Mouse (Mus musculus): ENCODE results near the gene Krtcap2.

DNA sequence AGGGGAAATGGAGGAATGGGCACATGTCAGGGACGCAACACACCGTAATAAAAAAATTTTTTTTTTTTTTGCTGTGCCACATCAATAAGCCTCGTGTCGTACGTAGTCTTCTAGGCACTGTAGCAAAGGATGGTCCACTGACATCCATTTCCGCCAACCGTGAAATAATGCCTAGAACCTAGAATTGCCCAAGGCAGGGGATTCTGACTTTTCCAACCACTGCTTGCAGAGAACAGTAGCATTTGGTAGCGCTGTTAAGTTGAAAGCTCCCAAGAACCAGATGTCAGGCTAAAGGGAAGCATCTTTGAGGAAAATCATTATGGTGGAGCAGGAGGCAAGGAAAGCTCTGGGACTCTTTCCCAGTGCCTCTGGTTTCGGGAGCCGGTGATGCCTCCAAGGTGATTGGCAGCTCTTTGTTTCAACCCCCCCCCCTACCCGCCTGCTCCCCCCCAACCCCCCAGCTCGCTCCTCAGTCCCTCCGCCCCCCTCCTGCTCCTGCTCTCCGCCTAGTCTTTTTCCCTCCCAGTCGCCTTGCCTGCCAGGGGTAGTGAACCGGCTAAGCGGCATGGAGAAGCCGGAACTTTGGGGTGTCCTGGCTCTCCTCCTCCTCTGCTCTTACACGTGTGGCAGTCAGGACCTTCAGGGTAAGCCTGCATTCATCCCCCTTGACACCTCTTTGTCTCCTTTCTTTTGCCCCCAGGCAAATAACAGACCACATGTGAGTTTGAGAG, 30.9 kb upstream of the Krtcap2 start, which contains the start of gene Thbs3:
- TF ChIP-seq TAL1 (IDR thresholded peaks at IDR 0.05; ENCODE audit: low read length) = no peak
- no peak for TF ChIP-seq GATA1 (IDR thresholded peaks at IDR 0.05; ENCODE audit: low read length)

Data from erythroblast, embryonic 14.5 days (primary cell).